Mouse (Mus musculus) adrenal gland, postnatal 4 days (tissue): ENCODE measurements at regions not wholly inside any gene's neighbourhood (a gene's known extent, or its start where the extent isn't known, plus 50 kb on each side); places are given as distances from the start of the nearest gene placed in this dataset. TPM values are rescaled to one million over a fixed set of nuclear protein-coding genes. Genes with fewer than 3 reads are reported as not detected.

Experiments used
- DNase-seq, 2 experiments: peaks; one replicate each; pipeline ENCODE4 v3.0.0; 2021 to 2022; ENCODE audit warnings: low spot score in 2 of 2, mixed read lengths in 2 of 2
- microRNA-seq: library from miRNA; unstranded; fragments of <30 nt; microRNA quantifications from one replicate; pipeline ENCODE4 v1.2.0, GENCODE M21; 2021

DNA sequence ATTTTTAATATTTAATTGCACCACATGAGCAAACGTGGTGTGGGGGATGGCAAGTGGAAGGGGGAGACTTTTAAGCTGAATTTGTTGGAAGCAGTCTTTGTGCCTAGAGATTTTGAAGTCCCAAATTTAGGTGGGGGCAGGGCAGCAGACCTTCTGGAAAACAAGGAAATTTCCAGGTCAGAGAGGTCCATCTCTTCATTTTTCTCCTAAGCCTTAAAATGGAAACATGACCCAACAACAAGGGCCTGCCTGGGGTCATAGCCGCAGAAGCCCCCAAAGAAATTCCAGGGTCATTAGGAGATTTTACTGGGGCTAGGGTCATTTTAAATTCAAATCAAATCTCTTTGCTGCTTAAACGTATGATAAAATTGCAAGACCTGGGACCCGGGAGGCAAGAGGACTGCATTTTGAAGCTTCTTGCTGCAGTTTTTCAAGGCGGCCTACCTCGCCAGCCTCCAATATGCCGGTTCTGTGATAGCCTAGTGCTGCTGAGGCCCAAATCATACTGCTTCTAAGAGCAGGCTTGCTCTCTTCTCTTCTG lies 490.0 kb downstream of the Prss52 start:
- no peak for DNase-seq

- no peak for DNase-seq
Observed at GRCm38 (mm10) chr14:64594811-64595522, 490.9 kb downstream of the Prss52 start.

DNA sequence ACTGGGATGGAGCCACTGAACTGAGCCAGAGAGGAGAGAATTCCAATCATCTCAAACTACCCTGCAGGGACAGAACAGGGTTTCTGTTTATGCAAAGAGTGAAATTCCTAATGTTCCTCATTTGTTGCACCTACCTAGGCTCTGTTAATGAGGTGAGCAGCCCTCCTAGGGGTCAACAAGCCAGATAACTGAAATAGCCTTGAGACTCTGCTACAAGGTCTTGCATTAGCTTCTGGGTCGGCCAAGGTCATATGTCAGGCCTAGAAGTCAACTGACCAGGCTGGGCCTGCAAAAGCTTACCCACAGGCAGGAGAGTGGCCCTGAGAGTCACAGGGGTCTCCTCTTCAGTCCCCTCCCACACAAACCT lies 491.4 kb downstream of the Prss52 start:
- DNase-seq, result no peak

DNA sequence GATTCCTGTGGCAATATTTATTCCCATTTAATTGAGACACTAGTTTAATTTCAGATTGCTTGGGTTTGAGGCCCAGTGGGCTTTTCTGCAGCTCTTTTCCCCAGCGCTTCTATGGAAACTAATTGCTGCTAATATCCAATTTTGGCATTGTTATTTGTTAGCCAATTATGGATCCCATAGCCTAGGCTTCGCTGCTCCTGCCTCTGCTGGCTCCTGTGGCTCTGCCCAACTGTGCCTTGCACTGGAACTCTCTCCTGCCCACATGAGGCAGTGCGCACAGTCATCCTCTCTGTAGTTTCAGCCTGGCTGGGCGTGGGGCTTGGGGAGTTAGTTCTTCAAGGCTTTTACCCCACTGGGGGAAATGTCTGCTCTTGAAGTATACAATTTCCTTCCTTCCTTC lies 491.8 kb downstream of the Prss52 start:
- no peak for DNase-seq

DNA sequence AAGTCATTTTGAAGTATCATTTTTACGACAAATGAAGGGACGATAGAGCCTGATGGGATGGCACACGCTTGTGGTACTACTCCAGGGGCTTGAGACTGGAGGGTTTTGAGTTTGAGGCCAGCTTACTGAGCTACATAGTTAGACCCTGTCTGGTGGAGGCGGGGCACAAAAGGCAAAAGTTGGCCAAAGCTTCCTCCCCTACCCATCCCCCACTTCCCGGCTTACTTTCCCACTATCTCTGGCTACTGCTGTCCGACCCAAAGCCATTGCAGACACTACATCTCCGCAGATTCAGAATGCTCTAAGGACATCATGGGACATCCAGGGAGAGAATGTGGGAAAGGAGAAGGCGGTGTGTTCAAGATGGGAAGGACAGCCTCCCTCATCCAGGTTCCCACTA lies 493.1 kb downstream of the Prss52 start:
- no peak for DNase-seq

Small RNAs in the stretch of these regions (microRNA-seq; reads per million reads assigned to microRNA genes)
- gene Mir124a-1 (not detected), gene Mir3078 (not detected)
